Mouse (Mus musculus): ENCODE measurements at regions not wholly inside any gene's neighbourhood (a gene's known extent, or its start where the extent isn't known, plus 50 kb on each side); places are given as distances from the start of the nearest gene placed in this dataset.

DNA sequence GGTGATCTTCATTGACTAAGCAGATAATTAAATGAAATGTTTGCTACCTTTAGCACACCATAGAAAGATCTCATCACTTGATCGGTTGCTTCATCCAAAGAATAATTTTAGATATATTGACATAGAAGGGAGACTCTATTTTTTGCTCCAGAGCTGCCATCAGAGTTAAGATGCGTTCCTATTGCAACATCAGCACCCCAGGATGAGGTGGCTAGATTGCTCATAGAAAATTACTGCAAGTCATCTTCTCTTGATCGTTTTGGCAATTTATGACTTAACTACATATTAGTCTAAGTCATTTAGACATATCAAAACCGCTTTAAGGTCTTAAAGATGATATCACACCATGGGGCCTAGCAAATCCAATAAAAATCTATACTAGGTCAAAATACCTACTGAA is 778.0 kb upstream of the Celf2 start:
- DNase-seq: no peak

GRCm38 (mm10) chr2:8276127-8276773 is 766.9 kb upstream of the Celf2 start:
- DNase-seq: no peak
